Mouse (Mus musculus) forebrain, postnatal 0 days (tissue): Measurements from ENCODE around the gene Gm21887. TPM values are rescaled to one million over a fixed set of nuclear protein-coding genes. Genes with fewer than 3 reads are reported as not detected.
"Not testable (repeated sequence)": the region's sequence is repeated elsewhere in the genome, so short reads cannot be mapped to it uniquely, and the experiment has no call there.

Experiments used
- ATAC-seq: fragments of 200-750 bp; cut with Nextera tagmentation; 2 replicates; pipeline ENCODE4 v1.8.0; 2017; ENCODE audit warnings: mild to moderate bottlenecking, moderate library complexity
- DNase-seq: peaks from one replicate; pipeline ENCODE4 v3.0.0-alpha.2; 2015
- H3K27ac ChIP-seq: fragments of 300-500 bp; sonication (generic); 2 replicates; pipeline ENCODE4 v1.5.1; 2014; ENCODE audit warnings: low read depth, mild to moderate bottlenecking, antibody characterized with exemption, low read length, moderate library complexity, mixed read lengths
- H3K27me3 ChIP-seq: fragments of 300-500 bp; sonication (generic); 2 replicates; pipeline ENCODE4 v1.6.1; 2014; ENCODE audit warnings: mild to moderate bottlenecking, low read length, mixed read lengths; ENCODE audit not compliant: insufficient read depth
- H3K36me3 ChIP-seq: fragments of 300-500 bp; sonication (generic); 2 replicates; pipeline ENCODE4 v1.6.1; 2014; ENCODE audit warnings: mild to moderate bottlenecking, moderate library complexity; ENCODE audit not compliant: insufficient read depth
- H3K4me1 ChIP-seq: fragments of 300-500 bp; sonication (generic); 2 replicates; pipeline ENCODE4 v1.6.1; 2014; ENCODE audit warnings: antibody characterized with exemption; ENCODE audit not compliant: insufficient read depth
- H3K4me2 ChIP-seq: fragments of 300-500 bp; sonication (generic); 2 replicates; pipeline ENCODE4 v1.6.1; 2014; ENCODE audit warnings: low read depth, mild to moderate bottlenecking, moderate library complexity
- H3K4me3 ChIP-seq: fragments of 300-500 bp; sonication (generic); 2 replicates; pipeline ENCODE4 v1.5.1; 2014; ENCODE audit warnings: low read depth, low read length, mixed read lengths
- H3K9ac ChIP-seq: fragments of 300-500 bp; sonication (generic); 2 replicates; pipeline ENCODE4 v1.6.1; 2014; ENCODE audit warnings: mild to moderate bottlenecking
- H3K9me3 ChIP-seq: fragments of 300-500 bp; sonication (generic); 2 replicates; pipeline ENCODE4 v1.6.1; 2016; ENCODE audit warnings: low read length
- WGBS: fragments of 180-500 bp; shearing (Covaris S2); extraction: QIAGEN DNeasy Blood & Tissue Kit; methylation state at CpG from one replicate; pipeline ENCODE4 v1.1.7; 2014; 5-methylcytosine and 5-hydroxymethylcytosine counted together
- polyA plus RNA-seq: library from polyadenylated mRNA; unstranded; fragments of >200 nt; fragmentation: Nextera tagmentation; extraction: Ambion mirVana; gene quantifications from 2 replicates; pipeline ENCODE4 v1.2.1, GENCODE M21; 2015
- total RNA-seq: library from RNA; depleted of rRNA; stranded (reverse); fragments of >200 nt; gene quantifications from 2 replicates; pipeline ENCODE4 v1.2.3, GENCODE M21; 2014

Gene Gm21887
- total and polyA plus RNA-seq, 2 experiments from 2014 or later = 39.7 to 231 TPM

GRCm38 (mm10) chrX:169975681-169976131 is 33.8 kb upstream of the Gm21887 start:
- H3K4me2 ChIP-seq, H3K27ac ChIP-seq, H3K4me1 ChIP-seq, H3K27me3 ChIP-seq, H3K36me3 ChIP-seq, H3K4me3 ChIP-seq, H3K9me3 ChIP-seq, H3K9ac ChIP-seq: not testable (repeated sequence)
- peak; percentile 12 for DNase-seq
- WGBS = 57% methylated on average over 3 of the region's 3 CpGs
- ATAC-seq = peak; percentile 3; the same call in 1 of the 2 replicates

- H3K27ac ChIP-seq, H3K4me3 ChIP-seq, DNase-seq, H3K27me3 ChIP-seq, H3K36me3 ChIP-seq, H3K4me2 ChIP-seq, ATAC-seq, H3K9me3 ChIP-seq, H3K9ac ChIP-seq, H3K4me1 ChIP-seq: not testable (repeated sequence)
- 79% methylated on average over 5 of the region's 5 CpGs for WGBS
Measured at GRCm38 (mm10) chrX:169976340-169976739, 33.1 kb upstream of the Gm21887 start.

- H3K27ac ChIP-seq, H3K4me3 ChIP-seq, H3K36me3 ChIP-seq, ATAC-seq, H3K4me2 ChIP-seq, H3K27me3 ChIP-seq, H3K4me1 ChIP-seq, H3K9me3 ChIP-seq, H3K9ac ChIP-seq: not testable (repeated sequence)
- WGBS = 85% methylated on average over 7 of the region's 7 CpGs
- DNase-seq = peak; percentile 16
Measured at GRCm38 (mm10) chrX:169977856-169978435, 31.5 kb upstream of the Gm21887 start.

- Histone ChIP-seq H3K9ac (peak overlapping the region; percentile 43; the same call in 1 of the 2 replicates), H3K4me2 (peak overlapping the region; percentile 39), H3K4me3 (peak overlapping the region; percentile 27), H3K27ac (peak overlapping the region; percentile 15; the same call in 1 of the 2 replicates)
- DNase-seq (peak; percentile 90), ATAC-seq (0 out of 2 replicates have a peak, but pooled peaks have one; percentile 21)
- not testable (repeated sequence) for H3K9me3 ChIP-seq, H3K36me3 ChIP-seq, H3K4me1 ChIP-seq, H3K27me3 ChIP-seq
- WGBS = 47% methylated on average over 29 of the region's 29 CpGs
Measured at GRCm38 (mm10) chrX:169978436-169979381, 30.8 kb upstream of the Gm21887 start.

- Histone ChIP-seq H3K9ac (peak overlapping the region; percentile 43), H3K4me3 (peak overlapping the region; percentile 27), H3K4me2 (peak overlapping the region; percentile 39), H3K27me3 (peaks cover 12% of the 10 kb centered on the region; the same call in 1 of the 2 replicates)
- 36% methylated on average over 20 of the region's 20 CpGs for WGBS
- ATAC-seq = peak; percentile 14; the same call in 1 of the 2 replicates
- DNase-seq = peak; percentile 76
- H3K4me1 ChIP-seq, H3K9me3 ChIP-seq, H3K27ac ChIP-seq, H3K36me3 ChIP-seq: not testable (repeated sequence)
Measured at GRCm38 (mm10) chrX:169979461-169980202, 29.8 kb upstream of the Gm21887 start.

- WGBS = 45% methylated on average over 6 of the region's 6 CpGs
- H3K27ac ChIP-seq, H3K4me1 ChIP-seq, H3K36me3 ChIP-seq, H3K9ac ChIP-seq, H3K9me3 ChIP-seq, H3K4me3 ChIP-seq, ATAC-seq: not testable (repeated sequence)
- Histone ChIP-seq H3K4me2 (0 out of 2 replicates have a peak overlapping the region, but pooled peaks have one; percentile 39), H3K27me3 (peaks cover 12% of the 10 kb centered on the region; the same call in 1 of the 2 replicates)
- peak; percentile 24 for DNase-seq
Measured at GRCm38 (mm10) chrX:169980203-169980556, 29.3 kb upstream of the Gm21887 start.
